In the genomic region with DNA sequence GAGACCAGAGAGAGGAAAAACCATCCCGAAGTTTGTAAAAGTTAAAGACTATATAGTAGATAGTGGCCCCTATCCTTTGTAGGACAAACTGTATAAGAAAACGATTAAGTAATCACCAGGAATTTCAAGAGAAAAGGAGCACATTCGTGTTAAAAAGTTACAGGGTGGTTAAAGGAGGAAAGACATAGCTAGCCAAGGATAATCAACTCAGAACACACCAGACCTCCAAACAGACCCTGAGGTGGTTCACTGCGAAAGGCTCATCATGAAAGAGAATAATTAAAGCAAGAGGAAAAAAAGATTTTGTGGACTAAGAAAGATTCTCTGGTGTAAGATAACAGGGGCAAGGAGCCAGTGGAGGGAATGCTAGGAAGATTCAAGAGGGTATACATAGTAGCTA, we compare ENCODE assay signal across 8 mouse cellular contexts. TPM values are rescaled to one million over a fixed set of nuclear protein-coding genes. Genes with fewer than 3 reads are reported as not detected.
DNase-seq lines count a peak whose midpoint lies in the region; ATAC-seq lines count a peak whose summit lies in the region.

No protein-coding gene starts in this region.

- ATAC-seq in kidney, embryonic 14.5 days (ENCODE audit: low FRiP score, low TSS enrichment), result no peak
- no peak for ATAC-seq in hindbrain, embryonic 15.5 days (ENCODE audit: low FRiP score, low read depth)
- no peak for ATAC-seq in midbrain, embryonic 15.5 days (replicated peaks)

- peak overlapping the region; percentile 75 for H3K4me2 ChIP-seq in kidney, embryonic 14.5 days (replicated peaks; ENCODE audit: low read depth, low read length)
- peak overlapping the region; percentile 67 for H3K4me2 ChIP-seq in hindbrain, embryonic 15.5 days
- H3K4me2 ChIP-seq in midbrain, embryonic 15.5 days, result peak overlapping the region; percentile 82

- WGBS in kidney, embryonic 14.5 days, result 69% methylated on average over 4 of the region's 4 CpGs
- WGBS in hindbrain, embryonic 15.5 days, result 76% methylated on average over 4 of the region's 4 CpGs
- WGBS in midbrain, embryonic 15.5 days, result 75% methylated on average over 4 of the region's 4 CpGs

- no peak for DNase-seq in kidney, adult 11 months
- DNase-seq in left cerebral cortex, postnatal 14 days (ENCODE audit: low spot score in 2 of 2), result no peak
- no peak for DNase-seq in ovary, postnatal 36 days (ENCODE audit: low spot score)
- no peak for DNase-seq in Muller cell, postnatal 12 days (ENCODE audit: inconsistent ontology term)

- H3K27ac ChIP-seq in kidney, embryonic 14.5 days (ENCODE audit: low read depth, low read length), result peak overlapping the region; percentile 3; the same call in 1 of the 2 replicates
- H3K27ac ChIP-seq in brown adipose tissue, adult 24 weeks (replicated peaks; ENCODE audit: low read depth, low read length), result peak overlapping the region; percentile 89
- no peak overlapping the region for H3K27ac ChIP-seq in hindbrain, embryonic 15.5 days (replicated peaks)
- no peak overlapping the region for H3K27ac ChIP-seq in midbrain, embryonic 15.5 days

- intact Hi-C loops in left cerebral cortex, postnatal 14 days (cut with DNase I), result no loop called here

- peak overlapping the region; percentile 68 for H3K9ac ChIP-seq in kidney, embryonic 14.5 days (ENCODE audit: low read depth, low read length)
- H3K9ac ChIP-seq in hindbrain, embryonic 15.5 days, result peak overlapping the region; percentile 40
- H3K9ac ChIP-seq in midbrain, embryonic 15.5 days, result peak overlapping the region; percentile 42

- H3K27me3 ChIP-seq in kidney, embryonic 14.5 days (ENCODE audit: control insufficient read depth, insufficient read depth, low read length), result no peaks in the 10 kb centered on the region
- H3K27me3 ChIP-seq in hindbrain, embryonic 15.5 days, result no peaks in the 10 kb centered on the region
- H3K27me3 ChIP-seq in midbrain, embryonic 15.5 days (replicated peaks), result no peaks in the 10 kb centered on the region

- peak overlapping the region; percentile 53 for H3K4me3 ChIP-seq in kidney, embryonic 14.5 days (ENCODE audit: low read length)
- peak overlapping the region; percentile 68 for H3K4me3 ChIP-seq in brown adipose tissue, adult 24 weeks (ENCODE audit: insufficient read depth, low read depth, low read length)
- peak overlapping the region; percentile 56 for H3K4me3 ChIP-seq in hindbrain, embryonic 15.5 days
- peak overlapping the region; percentile 62 for H3K4me3 ChIP-seq in midbrain, embryonic 15.5 days

- peaks cover 7% of the 10 kb centered on the region for H3K4me1 ChIP-seq in kidney, embryonic 14.5 days (ENCODE audit: control insufficient read depth, insufficient read depth, low read length)
- H3K4me1 ChIP-seq in brown adipose tissue, adult 24 weeks (ENCODE audit: control insufficient read depth, insufficient read depth, insufficient read length, low read length), result peaks cover 18% of the 10 kb centered on the region
- peaks cover 17% of the 10 kb centered on the region for H3K4me1 ChIP-seq in hindbrain, embryonic 15.5 days (replicated peaks)
- H3K4me1 ChIP-seq in midbrain, embryonic 15.5 days, result peaks cover 14% of the 10 kb centered on the region

- no peaks in the 10 kb centered on the region for H3K9me3 ChIP-seq in kidney, embryonic 14.5 days (ENCODE audit: control insufficient read depth, low read length)
- no peaks in the 10 kb centered on the region for H3K9me3 ChIP-seq in hindbrain, embryonic 15.5 days
- H3K9me3 ChIP-seq in midbrain, embryonic 15.5 days, result no peaks in the 10 kb centered on the region

- peaks cover 14% of the 10 kb centered on the region; the same call in 1 of the 2 replicates for H3K36me3 ChIP-seq in kidney, embryonic 14.5 days (ENCODE audit: control insufficient read depth, insufficient read depth, low read length)
- peaks cover 10% of the 10 kb centered on the region for H3K36me3 ChIP-seq in hindbrain, embryonic 15.5 days
- H3K36me3 ChIP-seq in midbrain, embryonic 15.5 days (replicated peaks), result peaks cover 6% of the 10 kb centered on the region; the same call in 1 of the 2 replicates

RNA-seq across cellular contexts. Expression of a gene that starts 26.0 kb away (rescaled TPM):
- 0.46 and 1.0 TPM in 2 replicates for polyA plus RNA-seq in kidney, embryonic 14.5 days (2014; fragmentation: Nextera tagmentation; extraction: Ambion mirVana)
- 11.4 and 19.9 TPM in 2 replicates for polyA plus RNA-seq in brown adipose tissue, adult 24 weeks (2012; ENCODE audit: insufficient read depth, insufficient read length, missing spikeins)
- 0.69 and 0.83 TPM in 2 replicates for polyA plus RNA-seq in hindbrain, embryonic 15.5 days (2015; fragmentation: Nextera tagmentation; extraction: Ambion mirVana)
- 0.23 and 0.42 TPM in 2 replicates for polyA plus RNA-seq in midbrain, embryonic 15.5 days (2015; fragmentation: Nextera tagmentation; extraction: Ambion mirVana)
- total RNA-seq in left cerebral cortex, postnatal 14 days (2021), result 1 to 10 TPM; 7.1 to 7.4 TPM

Comparison
In these comparisons a context has a peak if more than half of its experiments do, and no peak if none do; other contexts are left out.
1. H3K27ac ChIP-seq: peak in kidney, embryonic 14.5 days (single experiment) and brown adipose tissue, adult 24 weeks (single experiment); none in hindbrain, embryonic 15.5 days (single experiment) and midbrain, embryonic 15.5 days (single experiment).
2. Peak in every context shown above with its lines, with median percentiles within 50 percentile points of each other: H3K4me2 ChIP-seq, H3K4me3 ChIP-seq and H3K9ac ChIP-seq.